Mouse (Mus musculus) heart, postnatal 0 days (tissue): ENCODE measurements at regions not wholly inside any gene's neighbourhood (a gene's known extent, or its start where the extent isn't known, plus 50 kb on each side); places are given as distances from the start of the nearest gene placed in this dataset.

Source experiments
- ATAC-seq: fragments of 200-750 bp; cut with Nextera tagmentation; 2 replicates; pipeline ENCODE4 v1.8.0; 2017; ENCODE audit warnings: low read depth, moderate number of reproducible peaks, moderate library complexity; ENCODE audit not compliant: insufficient read depth
- DNase-seq: peaks from one replicate; pipeline ENCODE4 v3.0.0-alpha.2; 2016; ENCODE audit warnings: low spot score
- H3K27ac ChIP-seq: fragments of 300-500 bp; sonication (generic); 2 replicates; pipeline ENCODE4 v1.5.1; 2014; ENCODE audit warnings: low read depth, mild to moderate bottlenecking
- H3K27me3 ChIP-seq: fragments of 300-500 bp; sonication (generic); 2 replicates; pipeline ENCODE4 v1.6.1; 2014; ENCODE audit warnings: low read length, mixed read lengths; ENCODE audit not compliant: control insufficient read depth, insufficient read depth
- H3K36me3 ChIP-seq: fragments of 300-500 bp; sonication (generic); replicated peaks from 2 replicates; pipeline ENCODE4 v1.6.1; 2014; ENCODE audit warnings: low read length, mixed read lengths; ENCODE audit not compliant: control insufficient read depth, insufficient read depth
- H3K4me1 ChIP-seq: fragments of 300-500 bp; sonication (generic); 2 replicates; pipeline ENCODE4 v1.6.1; 2014; ENCODE audit warnings: antibody characterized with exemption; ENCODE audit not compliant: control insufficient read depth, insufficient read depth
- H3K4me2 ChIP-seq: fragments of 300-500 bp; sonication (generic); 2 replicates; pipeline ENCODE4 v1.6.1; 2014; ENCODE audit warnings: low read depth, mild to moderate bottlenecking, low read length, moderate library complexity
- H3K4me3 ChIP-seq: fragments of 300-500 bp; sonication (generic); 2 replicates; pipeline ENCODE4 v1.5.1; 2014; ENCODE audit warnings: low read depth, low read length
- H3K9ac ChIP-seq: fragments of 300-500 bp; sonication (generic); replicated peaks from 2 replicates; pipeline ENCODE4 v1.6.1; 2014; ENCODE audit warnings: low read depth, low read length, mixed read lengths
- H3K9me3 ChIP-seq: fragments of 300-500 bp; sonication (generic); replicated peaks from 2 replicates; pipeline ENCODE4 v1.6.1; 2016; ENCODE audit warnings: low read length; ENCODE audit not compliant: control insufficient read depth
- CTCF ChIP-seq: IDR thresholded peaks from 2 replicates; pipeline ENCODE4 v1.5.1; 2016; ENCODE audit warnings: antibody characterized with exemption, control low read depth, low read depth
- EP300 ChIP-seq: IDR thresholded peaks from 2 replicates; pipeline ENCODE4 v1.6.1; 2016; ENCODE audit warnings: antibody characterized with exemption, low read depth
- WGBS: fragments of 180-500 bp; shearing (Covaris S2); extraction: QIAGEN DNeasy Blood & Tissue Kit; methylation state at CpG from one replicate; pipeline ENCODE4 v1.1.7; 2014; 5-methylcytosine and 5-hydroxymethylcytosine counted together

DNA sequence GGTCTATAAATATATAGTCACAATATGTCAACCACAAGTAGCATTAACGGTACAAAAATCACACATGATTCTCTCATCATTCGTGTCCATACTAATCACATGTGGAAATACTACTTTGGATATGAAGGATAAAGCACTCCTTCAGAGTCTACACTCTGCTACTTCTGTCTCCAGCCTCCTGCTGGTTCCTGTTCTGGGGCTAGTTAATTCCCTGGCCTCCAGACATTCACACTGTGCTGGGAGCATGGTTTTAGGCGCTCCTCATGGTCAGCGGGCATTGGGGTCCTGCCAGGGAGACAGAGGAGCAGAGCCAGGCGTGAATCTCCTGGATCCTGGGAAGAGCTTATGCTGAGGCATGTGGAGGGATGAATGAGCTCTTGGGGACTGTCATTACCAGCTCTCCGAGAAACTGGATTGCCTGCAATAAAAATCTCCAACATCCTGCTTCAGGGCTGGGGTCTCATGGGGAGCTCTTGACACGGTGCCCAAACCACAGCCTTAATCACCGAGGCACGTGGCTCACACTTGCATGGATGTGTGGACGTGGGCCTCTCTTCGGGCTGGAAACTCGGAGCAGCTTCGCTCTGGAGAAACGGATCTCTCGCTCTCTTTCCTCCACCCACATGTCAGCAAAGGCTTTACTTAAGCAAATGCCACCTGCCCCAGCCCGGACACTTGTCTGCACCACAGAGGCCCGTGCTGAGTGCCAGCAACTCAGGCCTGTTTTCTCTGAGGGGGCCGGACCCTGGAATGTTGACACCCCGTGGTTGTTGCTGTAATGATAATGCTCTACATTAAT is 69.2 kb downstream of the Ackr3 start:
- DNase-seq (no peak), ATAC-seq (0 out of 2 replicates have a peak, but pooled peaks have one; percentile 20)
- H3K27ac ChIP-seq, result no peak overlapping the region
- H3K36me3 ChIP-seq, result no peaks in the 10 kb centered on the region
- H3K9me3 ChIP-seq, result no peaks in the 10 kb centered on the region
- no peak overlapping the region for H3K4me3 ChIP-seq
- WGBS, result 49% methylated on average over 19 of the region's 19 CpGs
- no peaks in the 10 kb centered on the region for H3K4me1 ChIP-seq
- TF ChIP-seq EP300, result no peak
- TF ChIP-seq CTCF, result no peak
- no peak overlapping the region for H3K4me2 ChIP-seq
- H3K9ac ChIP-seq, result no peak overlapping the region
- 0 out of 2 replicates have a peak, but pooled peaks cover under 1% of the 10 kb centered on the region for H3K27me3 ChIP-seq

DNA sequence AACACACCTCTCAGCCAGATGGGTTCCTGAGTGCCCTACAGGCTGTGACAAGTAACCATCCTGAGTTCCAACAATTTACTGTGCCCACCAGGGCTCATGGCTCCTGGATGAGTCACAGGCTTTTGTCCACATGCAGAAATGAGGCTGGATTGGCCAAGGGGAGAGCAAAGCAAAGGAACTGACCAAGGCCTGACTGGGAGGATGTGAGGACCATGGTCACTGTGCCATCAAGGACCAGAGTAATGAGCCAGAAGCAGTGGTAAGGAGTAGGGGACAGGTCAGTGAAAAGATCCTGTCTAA is 69.8 kb downstream of the Ackr3 start:
- Histone ChIP-seq H3K9me3 (no peaks in the 10 kb centered on the region), H3K36me3 (no peaks in the 10 kb centered on the region), H3K27ac (no peak overlapping the region), H3K4me2 (no peak overlapping the region), H3K9ac (no peak overlapping the region), H3K27me3 (no peaks in the 10 kb centered on the region), H3K4me3 (no peak overlapping the region), H3K4me1 (no peaks in the 10 kb centered on the region)
- TF ChIP-seq EP300 (no peak), CTCF (no peak)
- ATAC-seq (no peak), DNase-seq (no peak)

- ATAC-seq (no peak), DNase-seq (no peak)
- Histone ChIP-seq H3K4me3 (no peak overlapping the region), H3K9ac (no peak overlapping the region), H3K36me3 (no peaks in the 10 kb centered on the region), H3K4me1 (no peaks in the 10 kb centered on the region), H3K27me3 (no peaks in the 10 kb centered on the region), H3K4me2 (no peak overlapping the region), H3K27ac (no peak overlapping the region), H3K9me3 (no peaks in the 10 kb centered on the region)
- 79% methylated on average over 9 of the region's 9 CpGs for WGBS
- TF ChIP-seq EP300 (no peak), CTCF (no peak)
Measured at GRCm38 (mm10) chr1:90274968-90275651, 71.3 kb downstream of the Ackr3 start.

- H3K4me3 ChIP-seq, result no peak overlapping the region
- ATAC-seq, result no peak
- H3K27ac ChIP-seq, result no peak overlapping the region
- no peaks in the 10 kb centered on the region for H3K9me3 ChIP-seq
- H3K27me3 ChIP-seq, result no peaks in the 10 kb centered on the region
- TF ChIP-seq CTCF (no peak), EP300 (no peak)
- no peaks in the 10 kb centered on the region for H3K4me1 ChIP-seq
- no peak overlapping the region for H3K9ac ChIP-seq
- DNase-seq, result no peak
- no peak overlapping the region for H3K4me2 ChIP-seq
- no peaks in the 10 kb centered on the region for H3K36me3 ChIP-seq
- 86% methylated on average over 16 of the region's 16 CpGs for WGBS
Measured at GRCm38 (mm10) chr1:90275786-90276520, 72.2 kb downstream of the Ackr3 start.

DNA sequence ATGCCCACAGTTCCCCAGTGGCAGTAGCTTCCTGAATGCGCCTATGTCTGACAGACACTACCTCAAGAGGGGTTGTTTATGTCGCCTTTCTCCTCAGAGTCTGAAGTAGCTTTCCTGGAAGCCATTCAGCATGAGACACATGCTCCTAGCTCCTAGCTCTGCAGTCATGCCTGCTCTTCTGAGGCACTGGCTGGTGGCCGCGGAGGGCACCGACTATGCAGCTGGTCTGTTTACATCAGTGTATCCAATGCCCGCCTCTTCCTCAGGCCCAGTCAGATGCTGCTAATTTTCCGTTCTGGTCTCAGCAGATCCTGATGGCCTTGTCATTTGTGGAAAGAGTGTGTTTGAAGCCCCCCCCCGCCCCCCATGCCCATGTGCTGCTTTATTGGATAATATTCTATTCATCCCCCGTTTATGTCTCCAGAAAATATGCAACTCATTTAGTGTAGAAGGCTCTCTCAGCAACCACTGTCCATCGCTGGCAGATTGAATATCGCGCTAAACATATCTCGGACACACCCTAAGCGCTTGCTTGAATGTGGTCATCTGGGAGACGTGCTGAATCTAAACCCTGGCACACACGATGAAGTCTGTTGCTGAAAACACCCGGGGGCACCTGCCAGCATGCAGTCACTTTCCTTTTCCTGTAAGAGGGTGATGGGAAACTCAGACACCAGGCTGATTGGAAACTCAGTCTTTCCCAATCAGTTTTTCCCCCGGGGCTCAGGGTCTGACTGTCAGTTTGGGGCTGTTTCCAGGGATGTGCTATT is 73.9 kb downstream of the Ackr3 start:
- DNase-seq (no peak), ATAC-seq (no peak)
- no peak for TF ChIP-seq CTCF
- no peak for TF ChIP-seq EP300
- Histone ChIP-seq H3K4me1 (no peaks in the 10 kb centered on the region), H3K27me3 (no peaks in the 10 kb centered on the region), H3K27ac (no peak overlapping the region), H3K9me3 (no peaks in the 10 kb centered on the region), H3K9ac (no peak overlapping the region), H3K4me3 (no peak overlapping the region), H3K4me2 (no peak overlapping the region), H3K36me3 (no peaks in the 10 kb centered on the region)
- 78% methylated on average over 18 of the region's 18 CpGs for WGBS
